Mouse (Mus musculus) lung, postnatal 0 days (tissue): ENCODE measurements at regions not wholly inside any gene's neighbourhood (a gene's known extent, or its start where the extent isn't known, plus 50 kb on each side); places are given as distances from the start of the nearest gene placed in this dataset.

Source experiments
- CTCF ChIP-seq: IDR thresholded peaks from 2 replicates; pipeline ENCODE4 v1.5.1; 2016; ENCODE audit warnings: antibody characterized with exemption, mild to moderate bottlenecking
- EP300 ChIP-seq: IDR thresholded peaks from 2 replicates; pipeline ENCODE4 v1.6.1; 2016; ENCODE audit warnings: antibody characterized with exemption, mild to moderate bottlenecking, control low read depth

- no peak for TF ChIP-seq CTCF
- peak; percentile 72 for TF ChIP-seq EP300
These were observed 268.9 kb downstream of the Fam49a start for GRCm38 (mm10) chr12:12530796-12531195.
